Mouse (Mus musculus): ENCODE data around the gene As3mt.
"Not testable (repeated sequence)": the region's sequence is repeated elsewhere in the genome, so short reads cannot be mapped to it uniquely, and the experiment has no call there.

The As3mt gene

DNA sequence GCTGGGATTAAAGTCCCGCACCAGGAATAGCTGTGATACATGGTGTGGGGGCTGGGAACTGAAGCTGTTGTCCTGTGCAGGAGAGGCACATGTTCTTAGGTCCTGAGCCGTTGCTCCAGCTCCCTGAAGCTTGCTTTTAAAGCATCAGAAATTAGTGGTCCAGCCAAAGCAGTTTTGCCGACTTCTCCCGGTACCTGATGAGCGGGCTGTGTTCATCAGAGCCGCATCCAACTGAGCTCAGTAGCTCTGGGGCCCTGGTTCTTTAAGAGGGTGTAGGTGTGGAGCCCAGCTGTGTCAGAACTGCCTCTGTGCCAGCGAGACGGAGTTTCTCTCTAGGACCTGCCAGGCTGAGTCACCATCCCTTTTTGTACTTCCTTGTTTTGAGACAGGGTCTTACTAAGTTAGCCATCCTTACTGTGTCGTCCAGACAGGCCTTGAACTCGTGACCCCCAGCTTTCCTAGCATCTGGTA, 8.2 kb upstream of the As3mt start:
- peak; percentile 37 to 42 for DNase-seq (ENCODE audit: low spot score in 2 of 2)

DNA sequence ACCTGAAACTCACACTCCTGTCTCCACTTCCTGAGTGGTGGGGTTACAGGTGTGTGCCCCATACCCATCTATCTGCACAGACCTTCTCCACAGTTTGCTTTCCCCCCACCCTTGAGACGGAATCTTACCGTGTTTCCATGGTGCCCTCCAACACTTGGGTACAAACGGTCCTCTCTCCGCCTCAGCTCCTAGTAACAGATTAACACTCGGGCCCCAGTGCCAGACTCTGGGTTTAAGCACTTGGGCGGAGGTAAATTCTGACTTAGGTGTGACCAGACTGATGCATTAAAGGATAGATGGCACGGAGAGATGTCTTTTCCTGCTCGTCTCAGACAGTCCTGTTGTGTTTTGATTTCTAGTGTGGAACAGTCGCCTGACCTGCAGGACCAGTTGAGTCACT, 6.1 kb upstream of the As3mt start:
- no peak for DNase-seq (ENCODE audit: low spot score in 2 of 2)

DNA sequence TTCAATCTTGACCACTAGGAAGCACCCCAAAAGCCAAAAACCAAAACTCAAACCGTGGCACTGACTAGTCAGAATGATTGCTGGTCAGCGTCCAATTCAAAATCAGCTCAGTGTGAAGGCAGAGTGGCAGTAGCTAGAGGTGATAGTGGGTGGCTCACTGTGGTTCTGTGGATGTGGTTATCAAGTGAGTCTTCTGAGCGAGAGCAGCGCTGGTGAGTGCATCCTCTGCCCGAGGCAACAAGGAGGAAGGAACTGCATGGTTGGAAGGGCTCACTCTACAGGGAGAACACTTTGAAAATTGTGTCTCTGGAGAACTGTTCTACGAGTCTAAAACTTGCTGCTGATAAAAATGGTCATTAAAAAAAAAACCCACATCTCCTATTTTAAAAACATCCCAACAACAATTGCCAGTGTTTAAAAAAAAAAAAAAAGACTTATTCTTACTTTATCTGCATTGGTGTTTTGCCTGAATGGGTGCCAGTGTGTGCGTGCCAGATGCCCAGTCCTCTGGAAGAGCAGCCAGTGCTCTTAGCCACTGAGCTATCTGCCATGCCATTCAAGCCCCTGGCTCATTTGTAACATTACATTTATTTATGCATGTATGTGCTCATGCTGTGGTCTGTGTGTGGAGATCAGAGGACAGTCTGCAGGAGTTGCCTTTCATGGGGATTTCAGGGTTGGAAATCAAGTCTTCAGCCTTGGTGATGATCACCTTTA, 1.3 kb upstream of the As3mt start:
- DNase-seq (ENCODE audit: low spot score in 2 of 2) = no peak

DNA sequence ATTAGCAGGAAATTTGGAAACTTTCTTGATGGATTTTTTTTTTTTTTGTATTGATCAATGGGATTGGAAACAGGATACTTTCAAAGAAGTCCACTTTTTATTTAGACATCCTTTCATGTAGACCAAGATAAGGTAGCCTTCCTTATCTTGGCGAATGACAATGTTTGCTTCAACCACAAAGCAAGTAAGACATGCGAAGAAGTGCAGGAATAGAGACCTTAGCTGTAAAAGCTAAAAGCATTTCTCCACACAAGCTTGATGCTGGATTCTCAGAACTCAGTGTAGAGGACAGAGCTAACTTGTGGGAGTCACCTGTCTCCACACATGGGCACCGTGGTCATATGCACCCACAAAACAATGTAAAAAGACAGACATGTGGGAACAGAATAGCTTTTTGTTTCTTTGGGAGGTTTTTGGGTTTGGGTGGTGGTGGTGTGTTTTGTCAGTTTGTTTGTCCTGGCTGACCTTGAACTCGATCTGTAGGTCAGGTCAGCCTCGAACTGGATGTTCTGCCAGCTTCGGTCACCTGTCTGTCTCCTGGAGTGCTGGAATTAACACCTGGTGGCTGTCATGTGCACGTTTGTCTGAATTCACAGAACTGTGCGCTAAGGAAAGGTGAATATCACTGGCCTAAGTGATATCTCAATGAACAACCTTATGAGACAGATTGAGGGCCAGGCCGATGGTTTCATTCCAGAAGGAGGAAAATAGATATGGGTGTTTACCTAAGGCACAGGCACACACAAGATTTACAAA, 540 bp upstream of the As3mt start:
- no peak for DNase-seq (ENCODE audit: low spot score in 2 of 2)

DNA sequence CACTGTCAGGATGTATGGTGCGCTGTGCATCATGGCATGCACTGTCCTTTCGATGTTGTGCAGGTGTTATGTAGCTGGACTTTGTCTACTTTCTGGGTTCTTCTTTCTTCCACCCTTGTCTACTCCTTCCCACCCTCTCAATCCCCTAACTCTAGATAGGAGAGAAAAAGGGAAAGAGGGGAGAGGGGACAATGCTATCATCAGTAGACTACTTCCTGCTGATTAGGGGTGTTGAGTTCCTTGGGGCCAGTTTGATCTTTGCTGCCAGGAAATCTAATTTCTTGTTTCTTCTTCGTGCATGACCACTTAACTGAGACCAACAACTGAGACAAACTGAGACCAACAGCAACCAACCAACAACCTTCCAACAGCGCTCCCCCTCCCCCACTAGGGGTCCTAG, 3.4 kb downstream of the As3mt start:
- no peak for DNase-seq (ENCODE audit: low spot score in 2 of 2)

DNA sequence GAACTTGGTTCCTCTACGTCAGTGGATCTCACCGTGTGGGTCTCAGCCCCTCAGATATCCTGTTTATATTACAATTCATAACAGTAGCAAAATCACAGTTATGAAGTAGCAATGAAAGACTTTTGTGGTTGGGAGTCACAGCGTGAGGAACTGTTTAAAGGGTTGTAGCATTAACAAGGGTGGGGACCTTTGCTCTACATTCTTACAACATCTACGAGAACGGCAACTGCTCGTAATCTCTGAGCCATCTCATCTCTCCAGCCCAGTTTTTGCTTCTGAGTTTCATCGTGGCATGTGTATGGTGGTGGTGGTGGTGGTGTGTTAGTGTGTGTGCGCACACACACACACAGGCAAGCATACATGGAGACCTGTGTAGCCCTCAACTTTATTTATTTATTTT, 7.0 kb downstream of the As3mt start:
- no peak for DNase-seq (ENCODE audit: low spot score in 2 of 2)

DNA sequence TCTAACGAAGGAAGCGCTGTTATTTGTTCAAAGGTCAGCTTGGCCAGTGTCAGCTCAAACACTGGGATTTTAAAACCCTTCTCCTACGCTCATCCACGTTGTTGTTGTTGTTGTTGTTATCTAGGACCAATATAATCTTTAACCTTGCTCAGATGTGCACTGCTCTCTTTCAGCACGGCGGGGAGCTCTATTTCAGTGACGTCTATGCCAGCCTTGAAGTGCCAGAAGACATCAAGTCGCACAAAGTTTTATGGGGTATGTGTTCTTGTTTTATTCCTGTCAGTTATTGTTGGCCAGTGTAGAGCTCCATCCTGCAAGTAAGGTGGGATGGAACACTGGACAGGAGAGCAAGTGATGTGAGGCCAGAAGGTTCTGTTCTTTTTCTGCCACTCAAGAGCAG, 7.8 kb downstream of the As3mt start:
- DNase-seq (ENCODE audit: low spot score in 2 of 2) = no peak

DNA sequence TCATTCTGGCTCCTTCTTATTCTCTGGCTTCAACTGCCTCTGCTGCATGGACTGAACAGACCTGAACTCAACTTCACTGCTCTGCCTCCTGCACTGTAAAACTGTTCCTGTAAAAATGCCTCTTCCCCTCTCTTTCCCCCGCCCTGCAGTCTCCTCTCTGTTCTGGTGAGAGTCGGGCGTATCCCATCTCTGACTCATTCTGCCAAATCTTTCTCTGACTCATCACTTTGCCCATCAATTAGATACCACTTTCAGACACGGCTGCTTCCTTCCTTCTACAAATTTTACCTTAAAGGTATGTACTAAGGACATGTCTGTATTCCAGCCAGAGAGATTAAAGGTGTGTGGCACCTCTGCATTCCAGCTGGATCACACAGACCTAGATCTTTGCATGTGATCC, 10.9 kb downstream of the As3mt start:
- no peak for DNase-seq (ENCODE audit: low spot score in 2 of 2)

DNA sequence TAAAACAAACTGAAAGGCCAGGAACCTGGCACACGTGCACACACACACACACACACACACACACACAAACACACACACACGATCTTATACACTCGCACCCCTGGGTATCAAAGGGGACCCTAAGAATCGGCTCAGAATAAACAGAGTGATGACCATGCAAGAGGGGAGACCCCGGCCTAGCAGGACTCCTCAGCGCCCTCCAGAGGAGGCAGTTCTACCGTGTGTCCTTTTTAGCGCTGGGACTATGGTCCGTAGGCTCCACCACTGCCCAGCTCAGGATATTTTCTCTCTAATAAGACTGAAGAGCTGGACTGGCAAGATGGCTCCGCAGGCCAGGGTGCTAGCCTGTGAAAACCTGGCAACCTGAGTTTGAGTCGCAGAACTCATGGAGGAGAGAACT, 17.2 kb downstream of the As3mt start:
- DNase-seq (ENCODE audit: low spot score in 2 of 2) = no peak

DNA sequence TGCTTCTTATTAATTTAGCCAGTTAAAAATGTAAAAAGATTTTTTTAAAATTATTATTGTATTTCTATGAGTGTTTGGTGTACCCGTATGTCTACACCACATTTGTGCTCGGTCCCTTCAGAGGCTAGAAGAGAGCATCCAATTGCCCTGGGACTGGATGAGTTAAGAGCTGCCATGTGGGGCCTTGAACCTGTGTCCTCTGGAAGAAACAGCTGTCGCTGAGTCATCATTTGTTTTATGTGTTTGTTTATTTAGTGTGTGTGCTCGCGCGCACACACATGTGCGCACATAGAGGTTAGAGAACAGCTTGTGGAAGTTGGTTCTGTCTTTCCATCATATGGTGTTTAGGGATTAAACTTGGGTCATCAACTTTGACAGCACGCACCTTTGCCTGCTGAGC, 18.9 kb downstream of the As3mt start:
- DNase-seq (ENCODE audit: low spot score in 2 of 2) = no peak

DNA sequence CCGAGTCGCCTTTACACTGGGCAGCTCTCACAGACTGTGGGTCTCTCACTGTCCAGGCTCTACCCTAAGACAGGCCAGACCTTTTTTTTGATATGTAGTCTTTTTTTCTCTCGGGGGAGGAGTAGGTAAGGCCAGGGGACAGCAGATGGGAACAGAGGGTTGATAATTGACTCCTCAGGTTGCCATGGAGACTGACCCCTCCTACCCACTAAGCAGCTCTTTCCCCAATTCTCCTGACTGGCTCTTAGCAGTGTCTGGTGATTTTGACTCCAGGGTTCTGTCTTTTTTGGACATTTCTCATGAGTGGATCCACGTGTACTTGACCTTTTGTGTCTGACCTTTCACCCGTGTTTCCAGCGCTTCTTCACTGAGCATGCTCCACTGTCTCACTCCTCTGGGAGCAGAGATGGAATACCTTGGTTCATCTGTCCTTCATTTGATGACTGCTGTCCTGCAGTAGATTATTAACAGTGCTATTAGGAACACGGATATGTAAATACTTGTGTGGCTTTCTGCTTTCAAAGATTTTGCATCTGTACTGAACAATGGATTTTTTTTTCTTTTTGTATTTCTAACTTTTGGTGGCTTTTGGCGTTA, 20.0 kb downstream of the As3mt start:
- DNase-seq (ENCODE audit: low spot score in 2 of 2) = no peak

DNA sequence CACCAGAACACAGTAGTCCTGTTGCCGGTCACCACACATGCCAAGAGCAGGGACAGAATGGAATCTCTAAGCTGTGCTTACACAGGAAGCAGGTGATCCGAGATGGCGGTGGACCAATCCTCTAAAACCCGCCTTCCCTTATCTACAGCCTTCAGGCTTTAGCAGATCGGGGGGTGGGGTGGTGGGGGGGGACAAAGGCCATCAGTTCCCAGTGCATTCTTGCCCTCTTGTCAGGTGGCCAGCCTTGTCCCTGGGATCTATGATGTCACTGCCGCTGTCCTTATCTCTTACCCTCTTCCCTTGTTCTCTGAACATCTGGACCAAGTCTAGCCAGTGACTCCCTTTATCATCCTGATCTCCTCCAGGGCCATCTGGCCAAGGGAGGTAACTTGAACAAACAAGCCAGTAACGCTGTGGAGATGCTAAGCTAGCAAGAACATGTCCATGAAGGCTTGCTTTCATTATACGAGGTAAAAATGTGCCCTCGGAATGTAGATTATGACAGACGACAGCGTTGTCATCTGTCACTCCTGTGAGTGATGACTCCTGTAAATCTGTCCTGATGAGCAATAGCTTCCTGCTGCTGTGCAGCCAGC, 20.8 kb downstream of the As3mt start:
- no peak for DNase-seq (ENCODE audit: low spot score in 2 of 2)

DNA sequence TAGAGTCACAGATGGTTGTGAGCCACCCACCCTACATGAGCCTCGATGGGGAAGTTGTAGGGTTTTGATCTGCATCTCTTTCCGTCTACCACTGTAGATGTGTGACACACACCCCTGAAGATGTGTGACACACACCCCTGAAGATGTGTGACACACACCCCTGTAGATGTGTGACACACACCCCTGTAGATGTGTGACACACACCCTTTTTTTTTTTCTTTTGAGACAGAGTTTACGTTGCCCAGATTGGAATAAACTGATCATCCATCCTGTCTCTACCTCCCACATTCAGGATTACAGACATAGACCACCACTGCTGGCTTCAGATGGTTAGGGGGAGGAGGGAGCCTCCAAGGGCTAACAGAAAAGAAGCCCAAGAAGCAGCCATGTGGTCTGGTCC, 21.7 kb downstream of the As3mt start:
- DNase-seq (ENCODE audit: low spot score in 2 of 2) = no peak

DNA sequence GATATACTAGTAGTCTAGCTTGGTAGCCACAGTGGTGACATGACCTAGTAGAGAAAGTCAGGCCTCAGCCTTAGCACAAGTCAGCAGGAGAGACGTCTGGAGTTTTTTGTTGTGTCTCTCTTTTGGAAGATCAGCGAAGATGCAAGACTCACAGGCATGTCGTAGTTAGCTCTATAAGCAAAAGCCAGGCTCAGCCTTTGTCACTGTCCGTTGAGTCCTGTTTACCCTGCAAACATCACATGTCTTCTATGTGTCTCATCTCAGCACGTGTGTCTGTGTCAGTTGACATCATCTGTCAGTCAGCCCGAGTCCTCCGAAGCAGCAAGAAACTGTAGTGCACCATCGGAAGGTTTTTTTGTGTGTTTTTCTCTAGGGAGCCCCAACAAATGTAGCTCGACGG, 24.1 kb downstream of the As3mt start:
- DNase-seq (ENCODE audit: low spot score in 2 of 2) = no peak

DNA sequence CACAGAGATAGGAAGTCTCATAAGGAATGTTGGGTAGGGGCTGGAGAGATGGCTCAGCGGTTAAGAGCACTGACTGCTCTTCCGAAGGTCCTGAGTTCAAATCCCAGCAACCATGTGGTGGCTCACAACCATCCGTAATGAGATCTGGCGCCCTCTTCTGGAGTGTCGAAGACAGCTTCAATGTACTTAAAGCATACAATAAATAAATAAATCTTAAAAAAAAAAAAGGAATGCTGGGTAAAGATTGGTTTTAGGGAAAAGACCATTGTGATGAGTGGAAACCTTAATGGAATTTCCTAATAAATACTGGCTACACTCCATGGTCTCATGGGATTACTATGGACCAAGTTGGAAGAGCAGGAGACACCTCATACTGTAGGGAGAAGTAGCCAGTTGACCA, 25.4 kb downstream of the As3mt start:
- DNase-seq (ENCODE audit: low spot score in 2 of 2) = not testable (repeated sequence)

DNA sequence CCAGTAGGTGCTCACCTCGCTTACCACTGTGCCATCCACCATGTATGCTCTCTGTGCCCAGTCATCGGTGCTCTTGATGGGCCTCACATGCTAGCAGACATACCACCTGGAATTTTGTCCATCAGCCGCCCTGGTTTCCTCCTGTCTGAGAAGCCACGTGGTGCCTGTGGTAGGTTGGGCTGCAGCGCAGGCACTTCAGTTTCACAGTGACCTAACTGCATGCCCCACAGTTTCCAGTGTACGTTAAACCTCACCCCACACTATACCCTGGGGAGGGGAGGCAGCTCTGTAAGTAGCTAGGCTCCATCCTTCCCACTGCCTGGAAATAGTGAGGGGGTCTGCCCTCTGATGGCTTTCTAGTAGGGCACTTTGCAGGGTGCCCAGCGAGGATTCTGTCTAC, 26.4 kb downstream of the As3mt start:
- no peak for DNase-seq (ENCODE audit: low spot score in 2 of 2)

DNA sequence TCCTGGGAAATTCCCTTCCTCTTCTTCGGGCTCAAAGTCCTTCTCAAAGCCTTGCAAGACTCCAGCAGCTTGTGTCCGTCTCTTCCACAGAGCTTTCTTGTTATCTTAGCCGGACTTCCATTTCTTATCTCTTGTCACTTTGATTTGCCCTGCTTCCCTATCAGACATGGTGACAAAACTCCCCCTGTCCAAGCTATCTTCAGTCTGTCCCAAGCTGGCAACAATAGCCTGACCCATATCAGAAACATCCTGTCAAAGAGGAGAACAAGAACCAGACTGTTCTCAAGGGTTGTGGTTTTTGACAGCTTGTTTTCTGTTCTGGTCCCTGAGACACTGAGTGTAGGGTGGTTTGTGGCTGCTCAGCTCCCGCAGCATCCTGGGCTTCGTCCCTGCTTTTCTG, 28.0 kb downstream of the As3mt start:
- DNase-seq (ENCODE audit: low spot score in 2 of 2) = no peak

DNA sequence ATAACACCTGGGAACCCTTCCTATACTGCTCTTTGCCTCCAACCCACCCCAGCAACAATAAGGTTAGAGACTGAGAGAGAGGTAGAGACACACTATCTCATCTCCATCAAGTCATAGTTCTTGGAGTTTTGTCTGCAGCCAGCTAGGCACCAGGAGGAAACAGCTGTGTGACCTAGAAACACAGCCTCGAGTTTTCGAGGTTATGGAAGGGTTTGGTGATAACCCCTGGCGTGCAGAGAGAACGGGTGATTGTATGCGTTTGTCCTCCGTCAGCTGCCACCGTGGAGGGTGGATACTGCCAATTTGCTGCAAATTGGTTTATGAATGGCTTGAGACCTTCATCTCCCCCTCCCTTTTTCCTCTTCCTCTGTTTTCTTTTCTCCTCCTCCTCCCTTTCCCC, 29.8 kb downstream of the As3mt start:
- DNase-seq (ENCODE audit: low spot score in 2 of 2) = no peak

DNA sequence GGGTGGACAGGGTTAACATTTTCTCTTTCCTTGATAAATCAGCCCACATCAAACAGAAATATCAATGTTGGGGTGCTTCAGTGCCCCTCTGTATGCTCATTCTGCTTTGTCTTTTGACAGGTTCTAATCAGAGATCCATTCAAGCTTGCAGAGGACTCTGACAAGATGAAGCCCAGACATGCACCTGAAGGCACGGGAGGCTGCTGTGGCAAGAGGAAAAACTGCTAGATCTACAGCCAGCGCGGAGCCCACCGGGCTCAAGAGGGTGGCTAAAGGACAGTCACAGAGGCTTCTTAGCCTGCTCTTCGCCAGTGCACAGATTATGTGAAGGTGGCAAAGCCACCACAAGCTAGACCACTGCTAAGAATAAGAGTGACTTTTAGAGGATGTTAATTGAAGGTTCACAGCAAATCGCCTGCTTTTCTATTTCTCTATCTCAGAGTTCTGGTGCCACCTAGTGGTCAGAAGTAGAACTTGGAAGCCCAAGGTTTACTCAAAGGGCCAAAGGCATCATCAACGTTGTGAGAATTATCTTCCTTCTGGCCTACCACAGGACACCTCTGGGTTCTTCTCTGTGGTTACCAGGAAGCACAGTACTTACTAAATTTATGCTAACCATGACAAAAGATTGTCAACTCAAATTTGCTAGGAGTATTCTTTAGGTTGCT, 33.2 kb downstream of the As3mt start:
- peak; percentile 81 to 83 for DNase-seq (ENCODE audit: low spot score in 2 of 2)

DNA sequence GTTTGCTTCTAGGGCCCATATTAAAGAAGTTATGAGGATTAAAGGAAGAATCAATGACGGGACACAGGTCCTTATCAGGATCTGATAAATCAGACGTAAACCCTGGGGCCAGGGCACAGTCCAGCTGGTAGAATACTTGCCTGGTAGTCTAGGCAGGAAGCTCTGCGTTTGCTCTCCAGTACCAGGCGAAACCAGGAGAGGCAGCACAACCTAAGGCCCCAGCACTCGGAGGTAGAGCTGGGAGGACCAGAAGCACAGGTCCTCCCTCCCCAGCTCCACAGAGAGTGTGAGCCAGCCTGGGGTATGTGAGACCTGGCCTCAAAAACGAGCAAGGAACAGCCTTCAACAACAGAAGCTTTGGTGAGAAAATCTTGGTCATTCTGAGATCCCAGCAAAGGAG, 34.3 kb downstream of the As3mt start:
- no peak for DNase-seq (ENCODE audit: low spot score in 2 of 2)

DNA sequence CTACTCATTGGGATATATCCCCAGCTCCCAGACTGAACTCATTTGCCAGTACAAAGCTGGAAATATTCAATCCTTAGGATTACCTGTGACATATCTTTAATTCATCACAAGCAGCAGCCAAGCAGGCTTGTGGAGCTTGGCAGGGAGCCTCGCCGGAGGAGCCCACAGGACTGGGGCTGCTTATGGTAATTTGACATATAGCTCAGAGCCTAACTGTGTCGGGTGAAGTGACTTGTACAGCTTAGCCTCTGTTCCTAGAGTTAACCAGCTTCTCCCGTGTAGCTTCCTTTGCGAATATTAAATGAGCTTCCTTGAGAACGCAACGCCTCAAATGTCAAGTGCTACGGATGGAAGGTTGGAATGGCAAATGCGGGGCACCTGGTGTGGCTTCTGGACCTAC, 37.4 kb downstream of the As3mt start:
- DNase-seq (ENCODE audit: low spot score in 2 of 2) = no peak

DNA sequence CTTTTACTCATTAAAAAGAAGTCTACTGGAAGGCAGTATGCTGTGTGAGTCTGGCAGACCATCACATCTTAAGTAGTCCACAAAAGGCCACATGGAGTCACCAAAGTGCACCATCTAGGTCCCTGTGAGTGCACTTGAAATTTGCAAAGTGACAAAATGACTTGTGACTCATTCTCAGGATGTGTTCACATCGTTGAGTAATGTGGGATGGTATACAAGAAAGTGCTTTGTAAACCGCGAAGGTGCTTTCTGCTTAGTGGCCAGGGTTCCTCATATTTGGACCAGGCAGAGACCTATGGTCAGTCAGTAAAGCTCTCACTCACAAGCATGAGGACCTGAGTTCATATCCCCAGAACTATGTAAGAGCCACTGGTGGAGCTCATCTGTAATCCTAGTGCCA, 40.5 kb downstream of the As3mt start:
- no peak for DNase-seq (ENCODE audit: low spot score in 2 of 2)
